Mouse (Mus musculus) embryonic facial prominence, embryonic 10.5 days (tissue): ENCODE data around the gene Ly6g5c. TPM values are rescaled to one million over a fixed set of nuclear protein-coding genes. Genes with fewer than 3 reads are reported as not detected.

Experiments used
- DNase-seq: peaks from one replicate; pipeline ENCODE4 v3.0.0-alpha.2; 2017; ENCODE audit warnings: low spot score
- H3K27ac ChIP-seq: fragments of 300-500 bp; sonication (generic); replicated peaks from 2 replicates; pipeline ENCODE4 v1.5.1; 2016; ENCODE audit warnings: mild to moderate bottlenecking
- H3K27me3 ChIP-seq: fragments of 300-500 bp; sonication (generic); replicated peaks from 2 replicates; pipeline ENCODE4 v1.6.1; 2016; ENCODE audit warnings: low read depth, mild to moderate bottlenecking; ENCODE audit not compliant: poor library complexity, severe bottlenecking
- H3K36me3 ChIP-seq: fragments of 300-500 bp; sonication (generic); replicated peaks from 2 replicates; pipeline ENCODE4 v1.6.1; 2016; ENCODE audit warnings: mild to moderate bottlenecking, moderate library complexity
- H3K4me1 ChIP-seq: fragments of 300-500 bp; sonication (generic); 2 replicates; pipeline ENCODE4 v1.6.1; 2016
- H3K4me3 ChIP-seq: fragments of 300-500 bp; sonication (generic); 2 replicates; pipeline ENCODE4 v1.5.1; 2016; ENCODE audit warnings: mild to moderate bottlenecking, moderate library complexity
- H3K9me3 ChIP-seq: fragments of 300-500 bp; sonication (generic); 2 replicates; pipeline ENCODE4 v1.6.1; 2016; ENCODE audit warnings: mild to moderate bottlenecking
- WGBS: fragments of 180-500 bp; shearing (Covaris S2); methylation state at CpG from one replicate; pipeline ENCODE4 v1.1.7; 2016; 5-methylcytosine and 5-hydroxymethylcytosine counted together
- polyA plus RNA-seq: library from polyadenylated mRNA; unstranded; fragments of >200 nt; fragmentation: Nextera tagmentation; extraction: Ambion mirVana; gene quantifications from 2 replicates; pipeline ENCODE4 v1.2.1, GENCODE M21; 2016

Ly6g5c gene
- not detected in 2 replicates for polyA plus RNA-seq

DNA sequence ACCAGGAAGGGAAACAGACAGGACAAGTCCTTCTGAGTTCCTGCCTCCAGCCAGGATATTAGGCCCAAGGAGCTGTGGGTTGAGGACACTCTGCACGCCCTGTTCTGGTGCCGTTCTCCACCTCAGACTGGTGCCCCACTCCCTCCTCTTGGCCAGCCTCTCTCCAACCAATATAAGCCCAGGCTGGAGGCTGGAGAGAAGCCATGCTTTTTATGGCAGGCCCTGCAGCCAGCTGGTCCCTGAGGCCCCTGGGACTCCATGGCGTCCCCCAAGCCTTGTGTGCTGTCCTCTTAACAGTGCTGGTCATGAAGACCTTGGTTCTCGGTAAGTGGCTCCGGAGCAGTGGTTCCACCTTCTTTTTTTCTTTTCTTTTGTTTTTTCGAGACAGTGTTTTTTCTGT lies at the start of gene Ly6g5c:
Gene Ly6g5c (plus strand): TSS at position 183 of the 400 bp plus-strand sequence.
- Histone ChIP-seq H3K9me3 (no peaks in the 10 kb centered on the region), H3K27me3 (no peaks in the 10 kb centered on the region), H3K27ac (no peak within 1 kb of the TSS), H3K36me3 (peaks cover 12% of the 10 kb centered on the region), H3K4me1 (peaks cover 13% of the 10 kb centered on the region), H3K4me3 (no peak within 1 kb of the TSS)
- DNase-seq, result no peak
- 85% methylated on average over 6 of the region's 6 CpGs for WGBS

DNA sequence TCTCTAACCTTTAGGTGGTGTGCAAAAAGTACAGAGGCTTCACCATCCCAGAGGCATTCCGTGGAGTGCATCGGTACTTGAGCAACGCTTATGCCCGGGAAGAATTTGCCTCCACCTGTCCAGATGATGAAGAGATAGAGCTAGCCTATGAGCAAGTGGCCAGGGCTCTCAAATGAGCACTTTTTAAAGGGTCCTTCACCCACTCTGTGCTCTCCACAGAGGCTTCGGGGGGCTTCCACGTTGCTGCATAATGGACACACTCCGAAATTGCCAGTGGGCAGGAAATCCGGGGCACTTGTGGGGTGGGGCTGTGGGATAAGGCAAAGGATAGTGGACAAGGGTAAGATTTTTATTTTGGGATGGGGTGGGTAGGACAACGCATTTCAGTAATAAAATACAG lies 49.8 kb upstream of the Ly6g5c start:
- peak overlapping the region; percentile 98 for H3K27ac ChIP-seq
- peaks cover 8% of the 10 kb centered on the region for H3K27me3 ChIP-seq
- H3K4me3 ChIP-seq, result peak overlapping the region; percentile 89
- peaks cover 35% of the 10 kb centered on the region for H3K4me1 ChIP-seq
- 70% methylated on average over 9 of the region's 9 CpGs for WGBS
- DNase-seq, result no peak
- H3K9me3 ChIP-seq, result no peaks in the 10 kb centered on the region
- H3K36me3 ChIP-seq, result peaks cover 83% of the 10 kb centered on the region

DNA sequence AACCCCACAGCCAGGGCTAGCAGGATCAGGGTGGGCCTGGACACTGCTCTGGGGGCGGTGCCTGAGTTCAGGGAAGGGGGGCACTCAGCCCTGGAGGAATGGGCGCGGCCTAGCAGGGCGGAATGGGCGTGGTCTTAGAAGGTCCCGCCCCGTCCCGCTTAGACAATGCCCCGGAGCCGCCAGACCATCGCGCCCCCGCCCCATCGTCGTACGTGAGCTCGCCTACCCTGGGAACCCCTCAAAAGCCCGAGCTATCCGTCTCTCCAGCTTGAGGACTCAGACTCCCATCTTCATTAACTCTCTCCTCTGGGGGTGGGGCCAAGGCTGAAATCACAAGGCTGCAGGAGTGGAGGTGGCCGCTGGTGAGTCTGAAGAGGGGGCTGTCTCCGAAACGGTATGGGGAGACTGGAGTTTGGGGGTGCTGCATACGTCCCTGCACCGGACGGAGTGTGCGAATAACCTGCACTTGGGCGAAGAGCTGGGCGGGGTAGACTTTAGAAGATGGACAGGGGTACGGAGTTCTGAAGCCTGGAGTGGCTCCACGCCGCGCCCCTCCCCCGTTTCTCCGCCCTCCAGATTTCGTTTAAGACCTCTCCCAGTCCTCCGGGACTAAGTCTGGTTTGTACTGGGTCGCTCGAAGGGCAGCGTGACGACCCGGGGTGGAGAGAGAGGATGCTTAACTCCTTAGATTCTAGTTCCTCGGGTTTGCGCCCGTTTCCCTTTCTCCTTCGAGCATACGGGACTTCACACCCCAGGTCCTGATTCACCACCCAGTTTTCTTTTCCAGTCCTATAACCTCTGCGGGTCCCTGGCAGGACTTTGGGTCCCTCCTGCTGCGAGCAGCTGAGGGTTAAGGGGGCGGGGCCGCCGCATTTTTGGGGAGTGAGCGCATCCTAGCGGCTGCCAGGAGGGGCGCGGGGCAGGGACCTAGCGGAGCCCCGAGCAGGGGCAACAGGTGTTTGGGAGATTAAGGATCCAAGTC lies 48.9 kb upstream of the Ly6g5c start, which contains the start of gene Ddah2:
Gene Ddah2 (plus strand): TSS at position 125 of the 982 bp plus-strand sequence.
- WGBS, result under 1% methylated on average over 57 of the region's 57 CpGs
- peak within 1 kb of the TSS; percentile 98 for H3K27ac ChIP-seq
- H3K27me3 ChIP-seq, result peaks cover 17% of the 10 kb centered on the region
- DNase-seq, result peak; percentile 97
- H3K4me1 ChIP-seq, result peaks cover 40% of the 10 kb centered on the region
- H3K4me3 ChIP-seq, result peak within 1 kb of the TSS; percentile 89
- H3K9me3 ChIP-seq, result no peaks in the 10 kb centered on the region
- H3K36me3 ChIP-seq, result peaks cover 80% of the 10 kb centered on the region

DNA sequence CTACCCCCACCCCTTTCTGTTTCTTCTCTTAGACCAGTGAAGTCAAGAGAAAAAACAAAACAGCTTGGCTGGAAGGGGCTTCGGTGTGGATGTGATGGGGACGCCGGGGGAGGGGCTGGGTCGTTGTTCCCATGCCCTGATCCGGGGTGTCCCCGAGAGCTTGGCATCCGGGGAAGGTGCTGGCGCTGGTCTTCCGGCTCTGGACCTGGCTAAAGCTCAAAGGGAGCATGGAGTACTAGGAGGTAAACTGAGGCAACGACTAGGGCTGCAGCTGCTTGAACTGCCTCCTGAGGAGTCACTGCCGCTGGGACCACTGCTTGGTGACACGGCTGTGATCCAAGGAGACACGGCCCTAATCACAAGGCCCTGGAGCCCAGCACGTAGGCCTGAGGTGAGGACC lies 48.0 kb upstream of the Ly6g5c start:
- DNase-seq, result no peak
- Histone ChIP-seq H3K27me3 (peaks cover 25% of the 10 kb centered on the region), H3K9me3 (no peaks in the 10 kb centered on the region), H3K27ac (peak overlapping the region; percentile 98), H3K4me1 (peaks cover 49% of the 10 kb centered on the region), H3K36me3 (peaks cover 71% of the 10 kb centered on the region), H3K4me3 (peak overlapping the region; percentile 89)
- 35% methylated on average over 14 of the region's 14 CpGs for whole genome bisulfite sequencing

DNA sequence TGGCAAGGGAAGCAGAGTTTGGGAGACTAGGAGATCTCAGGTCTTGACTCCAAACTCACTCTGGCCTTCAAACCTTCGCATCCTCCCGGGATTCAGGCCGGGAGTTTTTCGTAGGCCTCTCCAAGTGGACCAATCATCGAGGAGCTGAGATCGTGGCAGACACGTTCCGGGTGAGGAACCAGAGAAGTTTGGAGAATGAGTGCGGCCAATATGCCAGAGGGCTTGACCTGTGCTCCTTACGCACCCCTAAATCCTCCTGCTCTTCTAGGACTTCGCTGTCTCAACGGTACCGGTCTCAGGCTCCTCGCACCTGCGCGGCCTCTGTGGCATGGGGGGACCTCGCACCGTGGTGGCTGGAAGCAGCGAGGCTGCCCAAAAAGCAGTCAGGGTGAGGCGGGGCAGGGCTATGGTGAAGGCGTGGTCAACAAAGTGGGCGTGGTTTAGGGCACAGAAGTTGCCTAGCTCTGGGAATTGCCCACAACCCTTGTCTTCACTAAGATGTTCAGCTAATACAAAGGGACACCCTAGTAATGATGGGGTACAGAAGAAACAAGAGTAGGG lies 47.3 kb upstream of the Ly6g5c start:
- H3K4me1 ChIP-seq, result peaks cover 56% of the 10 kb centered on the region
- 58% methylated on average over 22 of the region's 22 CpGs for WGBS
- no peak overlapping the region for H3K27ac ChIP-seq
- DNase-seq, result no peak
- H3K4me3 ChIP-seq, result peak overlapping the region; percentile 89
- peaks cover 33% of the 10 kb centered on the region for H3K27me3 ChIP-seq
- no peaks in the 10 kb centered on the region for H3K9me3 ChIP-seq
- peaks cover 64% of the 10 kb centered on the region for H3K36me3 ChIP-seq

DNA sequence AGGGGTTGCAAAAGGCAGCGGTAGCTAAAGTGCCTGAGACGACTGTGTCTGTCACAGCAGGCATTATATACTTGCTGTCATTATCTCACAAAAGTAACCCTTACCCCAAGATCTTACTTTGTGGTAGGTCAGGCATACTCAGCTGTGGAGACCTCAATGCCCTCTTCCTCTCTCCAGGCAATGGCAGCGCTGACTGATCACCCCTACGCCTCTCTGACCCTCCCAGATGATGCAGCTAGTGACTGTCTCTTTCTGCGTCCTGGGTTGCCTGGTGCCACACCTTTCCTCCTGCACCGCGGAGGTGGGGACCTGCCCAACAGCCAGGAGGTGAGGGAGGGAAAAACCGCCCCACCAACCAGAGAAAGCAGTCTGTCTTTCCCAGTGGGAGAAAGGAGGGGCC lies 46.8 kb upstream of the Ly6g5c start:
- Histone ChIP-seq H3K36me3 (peaks cover 59% of the 10 kb centered on the region), H3K4me3 (peak overlapping the region; percentile 89; the same call in 1 of the 2 replicates), H3K27ac (no peak overlapping the region), H3K9me3 (no peaks in the 10 kb centered on the region), H3K4me1 (peaks cover 59% of the 10 kb centered on the region), H3K27me3 (peaks cover 38% of the 10 kb centered on the region)
- 80% methylated on average over 8 of the region's 8 CpGs for WGBS
- DNase-seq, result no peak

DNA sequence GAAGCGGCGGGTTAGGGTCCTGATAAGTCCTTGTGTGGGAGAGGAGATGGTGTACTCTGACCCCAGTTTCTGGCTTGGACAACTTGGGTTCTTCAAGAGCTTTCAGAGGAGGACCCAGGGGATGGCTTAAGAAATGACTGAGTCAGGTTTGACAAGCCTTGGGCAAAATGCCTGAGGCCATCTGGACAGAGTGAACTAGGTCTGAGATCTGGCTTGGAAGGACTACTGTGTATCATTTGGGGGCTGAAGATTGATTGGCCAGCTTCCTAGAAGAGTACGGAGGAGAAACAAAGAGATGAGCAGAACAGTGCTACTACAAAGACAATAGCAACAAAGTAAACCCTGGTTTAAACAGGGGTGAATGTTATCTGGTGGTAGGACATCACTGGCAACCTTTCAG lies 44.6 kb upstream of the Ly6g5c start:
- Histone ChIP-seq H3K27me3 (peaks cover 59% of the 10 kb centered on the region), H3K27ac (no peak overlapping the region), H3K36me3 (peaks cover 37% of the 10 kb centered on the region), H3K4me3 (peak overlapping the region; percentile 58; the same call in 1 of the 2 replicates), H3K9me3 (no peaks in the 10 kb centered on the region), H3K4me1 (peaks cover 51% of the 10 kb centered on the region)
- WGBS, result 92% methylated on average over 3 of the region's 3 CpGs
- no peak for DNase-seq

DNA sequence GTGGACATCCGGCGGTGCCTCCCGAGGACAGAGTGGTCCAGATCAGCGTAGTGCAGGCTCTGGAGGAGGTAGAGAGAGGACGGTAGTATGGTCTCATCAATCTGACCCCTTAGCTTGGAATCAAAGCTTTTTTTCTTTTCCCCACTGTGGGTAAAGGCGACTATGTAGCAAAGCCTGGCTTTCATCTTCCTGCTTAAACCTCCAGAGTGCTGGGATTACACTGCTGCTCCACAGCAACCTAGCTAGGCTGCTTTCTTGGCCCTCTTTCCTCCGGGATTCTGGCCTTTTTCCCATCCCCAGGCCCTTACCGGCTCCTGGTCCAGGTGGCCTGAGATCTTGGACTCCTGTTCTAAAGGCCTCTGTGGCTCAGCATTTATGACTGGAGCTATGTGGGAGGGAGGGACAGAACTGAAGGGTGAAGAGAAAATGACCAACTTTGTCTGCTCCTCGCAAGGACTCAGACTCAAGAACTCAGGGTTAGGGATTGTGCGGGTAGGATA lies 43.7 kb upstream of the Ly6g5c start:
- H3K27ac ChIP-seq, result peak overlapping the region; percentile 70; the same call in 1 of the 2 replicates
- no peaks in the 10 kb centered on the region for H3K9me3 ChIP-seq
- WGBS, result 31% methylated on average over 10 of the region's 10 CpGs
- peak overlapping the region; percentile 58 for H3K4me3 ChIP-seq
- peaks cover 47% of the 10 kb centered on the region for H3K4me1 ChIP-seq
- peaks cover 65% of the 10 kb centered on the region for H3K27me3 ChIP-seq
- peaks cover 37% of the 10 kb centered on the region for H3K36me3 ChIP-seq
- DNase-seq, result no peak

DNA sequence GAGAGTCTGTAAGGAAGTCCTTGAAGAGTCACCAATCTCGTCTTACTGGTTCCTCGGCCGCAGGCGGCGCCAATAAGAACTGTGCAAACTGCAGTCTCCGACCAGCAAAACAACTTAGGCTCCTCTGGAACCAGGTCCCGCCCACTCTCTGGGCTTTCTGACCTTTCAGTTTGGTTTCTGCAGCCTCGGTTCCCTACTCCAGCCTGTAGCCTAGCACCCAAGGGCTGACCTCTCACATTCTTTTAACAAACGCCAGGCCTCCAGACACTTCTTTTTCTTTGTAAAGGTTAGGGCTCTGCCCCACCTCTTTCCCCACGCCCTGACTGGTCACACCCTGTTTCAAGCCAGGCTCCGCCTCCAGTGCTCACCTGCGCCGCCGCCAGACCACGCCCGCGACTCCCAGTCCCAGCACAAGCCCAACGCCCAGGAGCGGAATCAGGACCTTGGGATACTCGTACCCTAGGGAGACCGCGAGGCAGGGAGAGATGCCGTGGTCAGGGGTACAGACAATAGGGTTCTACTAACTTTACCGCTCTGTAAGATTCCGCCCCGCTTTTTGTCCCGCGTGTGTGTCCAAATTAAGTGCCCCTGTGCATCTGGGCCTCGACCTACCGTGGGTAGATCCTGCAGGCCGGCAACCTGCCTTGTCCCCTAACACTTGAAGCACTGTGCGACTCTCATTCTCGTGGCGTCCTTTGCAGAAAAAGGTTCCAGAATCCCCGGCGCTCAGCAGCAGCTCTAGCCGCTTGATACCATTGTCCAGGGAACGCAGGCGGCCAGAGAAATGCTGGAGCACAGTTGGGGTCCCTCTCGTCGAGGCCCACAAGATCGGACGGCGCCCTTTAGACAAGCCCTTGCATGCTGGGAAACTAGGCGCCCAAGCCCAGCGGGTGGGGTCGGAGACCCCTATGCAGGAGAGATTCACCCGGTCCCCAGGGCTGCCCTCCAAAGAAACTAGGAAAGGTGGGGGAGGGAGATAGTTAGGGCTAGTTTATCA lies 42.8 kb upstream of the Ly6g5c start, which contains the start of gene Ly6g6c:
Gene Ly6g6c (plus strand): TSS at position 438 of the 997 bp plus-strand sequence.
- peaks cover 65% of the 10 kb centered on the region for H3K27me3 ChIP-seq
- WGBS, result 1% methylated on average over 48 of the region's 48 CpGs
- peak; percentile 78 for DNase-seq

DNA sequence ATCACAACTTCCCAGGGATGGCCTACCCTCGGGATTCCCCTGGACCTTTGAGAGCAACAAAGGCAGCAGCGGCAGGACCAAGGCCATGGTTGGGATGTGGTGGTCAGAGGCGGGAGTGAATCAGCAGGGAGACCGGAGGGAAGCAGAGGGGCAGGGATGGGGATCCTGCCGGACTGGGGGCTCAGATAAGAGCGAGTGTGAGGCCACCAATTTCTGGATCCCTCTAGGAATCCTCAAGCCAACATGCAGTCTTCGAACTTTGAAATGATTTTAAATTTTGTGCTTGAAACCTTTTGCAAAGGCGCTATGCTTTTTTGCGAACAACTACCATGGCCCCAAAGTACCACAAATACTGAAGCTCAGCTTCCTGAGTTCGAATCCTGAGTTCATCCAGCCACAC lies 42.0 kb upstream of the Ly6g5c start, which contains the start of gene Mpig6b:
Gene Mpig6b (minus strand): TSS at position 101 of the 400 bp plus-strand sequence.
- H3K4me1 ChIP-seq, result peaks cover 34% of the 10 kb centered on the region
- no peak for DNase-seq
- H3K36me3 ChIP-seq, result peaks cover 26% of the 10 kb centered on the region
- peak within 1 kb of the TSS; percentile 70 for H3K27ac ChIP-seq
- H3K9me3 ChIP-seq, result no peaks in the 10 kb centered on the region
- peak within 1 kb of the TSS; percentile 58 for H3K4me3 ChIP-seq
- 41% methylated on average over 10 of the region's 10 CpGs for WGBS
- H3K27me3 ChIP-seq, result peaks cover 71% of the 10 kb centered on the region

More for the DNA sequence above, 42.8 kb upstream of the Ly6g5c start, which contains the start of gene Ly6g6c:
- H3K27ac ChIP-seq, result peak within 1 kb of the TSS; percentile 70
- H3K4me1 ChIP-seq, result peaks cover 39% of the 10 kb centered on the region
- peak within 1 kb of the TSS; percentile 58 for H3K4me3 ChIP-seq
- no peaks in the 10 kb centered on the region for H3K9me3 ChIP-seq
- peaks cover 34% of the 10 kb centered on the region for H3K36me3 ChIP-seq

DNA sequence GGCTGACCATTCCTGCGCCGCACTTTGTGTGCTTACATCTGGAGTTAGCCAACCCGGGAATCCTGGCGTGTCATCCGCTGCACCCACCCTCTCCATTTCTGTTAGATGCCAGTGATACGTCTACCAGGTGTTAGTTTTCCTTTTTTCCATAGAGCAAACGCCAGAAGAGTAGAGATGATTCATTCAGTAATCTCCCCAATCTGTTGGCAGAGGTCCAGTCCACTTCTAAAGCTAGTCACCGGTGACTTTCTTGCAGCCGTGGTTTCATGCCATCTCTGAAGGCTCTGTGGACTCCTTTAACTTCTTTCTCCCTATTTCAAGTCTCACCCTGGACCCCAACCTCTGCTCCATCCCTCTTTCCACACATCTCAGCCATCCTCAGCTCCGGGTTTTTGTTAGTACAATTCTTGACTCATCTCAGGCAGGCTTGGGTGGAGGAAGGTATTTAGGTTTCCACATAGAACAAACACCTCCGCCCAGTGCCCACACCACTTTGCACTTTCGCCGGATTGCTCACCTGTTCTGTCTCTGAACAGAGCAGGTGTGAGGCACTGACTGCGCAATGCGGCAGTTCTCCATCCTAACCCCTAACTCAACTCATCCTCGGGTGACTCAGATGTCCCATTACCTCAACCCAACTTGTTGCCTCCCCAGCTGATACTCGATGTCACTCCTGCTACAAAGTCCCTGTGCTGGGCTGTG lies 39.7 kb upstream of the Ly6g5c start:
- DNase-seq, result no peak
- no peak overlapping the region for H3K4me3 ChIP-seq
- peaks cover 28% of the 10 kb centered on the region for H3K4me1 ChIP-seq
- no peak overlapping the region for H3K27ac ChIP-seq
- 85% methylated on average over 17 of the region's 17 CpGs for WGBS
- peaks cover 5% of the 10 kb centered on the region; the same call in 1 of the 2 replicates for H3K36me3 ChIP-seq
- peaks cover 62% of the 10 kb centered on the region for H3K27me3 ChIP-seq
- H3K9me3 ChIP-seq, result no peaks in the 10 kb centered on the region
